Mouse (Mus musculus) liver, embryonic 14.5 days (tissue): ENCODE data around the gene Megf6. TPM values are rescaled to one million over a fixed set of nuclear protein-coding genes. Genes with fewer than 3 reads are reported as not detected.

Source experiments
- ATAC-seq: fragments of 200-750 bp; cut with Nextera tagmentation; 2 replicates; pipeline ENCODE4 v1.8.0; 2017; ENCODE audit warnings: moderate number of reproducible peaks, mild to moderate bottlenecking, moderate library complexity; ENCODE audit not compliant: insufficient read depth
- DNase-seq, 3 experiments: peaks; one replicate each; pipeline ENCODE4 v3.0.0-alpha.2; 2012 to 2013; ENCODE audit warnings: low read depth in 3 of 3, low spot score in 3 of 3
- H3K27ac ChIP-seq: fragments of 300-500 bp; sonication (generic); 2 replicates; pipeline ENCODE4 v1.5.1; 2014; ENCODE audit warnings: moderate library complexity, mild to moderate bottlenecking, control low read depth, inconsistent platforms
- H3K27me3 ChIP-seq: fragments of 300-500 bp; sonication (generic); 2 replicates; pipeline ENCODE4 v1.6.1; 2014; ENCODE audit warnings: mild to moderate bottlenecking, low read length, moderate library complexity; ENCODE audit not compliant: control insufficient read depth, insufficient read depth
- H3K36me3 ChIP-seq: fragments of 300-500 bp; sonication (generic); replicated peaks from 2 replicates; pipeline ENCODE4 v1.6.1; 2014; ENCODE audit warnings: low read depth; ENCODE audit not compliant: control insufficient read depth, insufficient read depth
- H3K4me1 ChIP-seq, 2 experiments: fragments of 200-500 bp in 1 of 2; fragments of 300-500 bp in 1 of 2; sonication (generic) in 1 of 2; replicated peaks; 2 replicates each; pipeline ENCODE4 v1.6.1; 2012 to 2014; ENCODE audit warnings: antibody characterized with exemption in 1 of 2, inconsistent platforms in 1 of 2, low read length in 1 of 2; ENCODE audit not compliant: control insufficient read depth in 2 of 2, insufficient read depth in 2 of 2
- H3K4me2 ChIP-seq: fragments of 300-500 bp; sonication (generic); 2 replicates; pipeline ENCODE4 v1.6.1; 2014; ENCODE audit warnings: low read depth, mild to moderate bottlenecking, control low read depth, moderate library complexity
- H3K4me3 ChIP-seq, 2 experiments: fragments of 200-500 bp in 1 of 2; fragments of 300-500 bp in 1 of 2; sonication (generic) in 1 of 2; 2 replicates each; pipeline ENCODE4 v1.5.1; 2012 to 2014; ENCODE audit warnings: low read depth in 2 of 2, low read length in 2 of 2, mild to moderate bottlenecking in 2 of 2, control low read depth in 1 of 2, inconsistent platforms in 1 of 2, moderate library complexity in 1 of 2; ENCODE audit not compliant: insufficient read depth in 1 of 2
- H3K9ac ChIP-seq: fragments of 300-500 bp; sonication (generic); replicated peaks from 2 replicates; pipeline ENCODE4 v1.6.1; 2014; ENCODE audit warnings: mild to moderate bottlenecking, control low read depth, moderate library complexity
- H3K9me3 ChIP-seq: fragments of 300-500 bp; sonication (generic); 2 replicates; pipeline ENCODE4 v1.6.1; 2016; ENCODE audit warnings: low read length, mixed read lengths; ENCODE audit not compliant: control insufficient read depth
- CTCF ChIP-seq: IDR thresholded peaks from 2 replicates; pipeline ENCODE4 v1.5.1; 2016; ENCODE audit warnings: antibody characterized with exemption, low read depth, control low read depth
- EP300 ChIP-seq: IDR thresholded peaks from 2 replicates; pipeline ENCODE4 v1.6.1; 2016; ENCODE audit warnings: antibody characterized with exemption, low read depth
- WGBS: fragments of 180-500 bp; shearing (Covaris S2); extraction: QIAGEN DNeasy Blood & Tissue Kit; methylation state at CpG from one replicate; pipeline ENCODE4 v1.1.7; 2014; ENCODE audit not compliant: insufficient replicate concordance; 5-methylcytosine and 5-hydroxymethylcytosine counted together
- polyA plus RNA-seq, 2 experiments: library from polyadenylated mRNA; depleted of rRNA in 1 of 2; stranded (reverse) in 1 of 2; unstranded in 1 of 2; fragments of >200 nt; fragmentation: Nextera tagmentation in 1 of 2; extraction: Ambion mirVana in 1 of 2; gene quantifications; 2 replicates each; pipeline versions ENCODE4 v1.2.1 to v1.2.3; 2012 to 2014

The Megf6 gene
- polyA plus RNA-seq, 2 experiments: 0.77 to 1.0 TPM

GRCm38 (mm10) chr4:154293735-154294201, 123.2 kb downstream of the Megf6 start:
- Histone ChIP-seq H3K27ac (no peak overlapping the region), H3K9ac (no peak overlapping the region), H3K27me3 (no peaks in the 10 kb centered on the region), H3K4me2 (no peak overlapping the region), H3K4me1 (peaks cover 0 to 2% of the 10 kb centered on the region in 2 experiments; a peak in 1 of 4 replicates), H3K4me3 (no peak overlapping the region), H3K36me3 (no peaks in the 10 kb centered on the region), H3K9me3 (no peaks in the 10 kb centered on the region)
- peak; percentile 21; the same call in 1 of the 2 replicates for ATAC-seq
- WGBS: 46% methylated on average over 4 of the region's 4 CpGs
- no peak for DNase-seq
- no peak for TF ChIP-seq EP300
- no peak for TF ChIP-seq CTCF

GRCm38 (mm10) chr4:154294262-154294731, 123.8 kb downstream of the Megf6 start:
- no peak for TF ChIP-seq CTCF
- no peak for TF ChIP-seq EP300
- peak in 1 of 3 experiments; percentile 7 for DNase-seq

GRCm38 (mm10) chr4:154297761-154298160, 127.2 kb downstream of the Megf6 start:
- ATAC-seq (0 out of 2 replicates have a peak, but pooled peaks have one; percentile 16), DNase-seq (no peak)
- TF ChIP-seq CTCF (no peak), EP300 (no peak)
- no peak overlapping the region for H3K27ac ChIP-seq
- no peak overlapping the region for H3K9ac ChIP-seq
- H3K36me3 ChIP-seq: no peaks in the 10 kb centered on the region
- 23% methylated on average over 9 of the region's 9 CpGs for WGBS
- H3K4me1 ChIP-seq: peaks cover 0 to 2% of the 10 kb centered on the region in 2 experiments; a peak in 1 of 4 replicates
- H3K9me3 ChIP-seq: no peaks in the 10 kb centered on the region
- H3K4me2 ChIP-seq: no peak overlapping the region
- H3K4me3 ChIP-seq: no peak overlapping the region
- H3K27me3 ChIP-seq: peaks cover 17% of the 10 kb centered on the region

More at GRCm38 (mm10) chr4:154294262-154294731, 123.8 kb downstream of the Megf6 start:
- no peak overlapping the region for H3K27ac ChIP-seq
- H3K27me3 ChIP-seq: peaks cover 1% of the 10 kb centered on the region; the same call in 1 of the 2 replicates
- peak; percentile 54; the same call in 1 of the 2 replicates for ATAC-seq
- peak overlapping the region; percentile 11; the same call in 1 of the 2 replicates for H3K4me2 ChIP-seq
- peaks cover 0 to 2% of the 10 kb centered on the region in 2 experiments; a peak in 1 of 4 replicates for H3K4me1 ChIP-seq
- WGBS: 50% methylated on average over 8 of the region's 8 CpGs
- no peak overlapping the region for H3K4me3 ChIP-seq
- no peak overlapping the region for H3K9ac ChIP-seq
- no peaks in the 10 kb centered on the region for H3K9me3 ChIP-seq
- no peaks in the 10 kb centered on the region for H3K36me3 ChIP-seq

- Histone ChIP-seq H3K4me1 (no peaks in the 10 kb centered on the region), H3K27me3 (peaks cover 17% of the 10 kb centered on the region), H3K27ac (no peak overlapping the region), H3K36me3 (no peaks in the 10 kb centered on the region), H3K9ac (no peak overlapping the region), H3K4me2 (peak overlapping the region; percentile 49), H3K9me3 (no peaks in the 10 kb centered on the region), H3K4me3 (peak overlapping the region; percentile 35 to 41)
- ATAC-seq (peak; percentile 34; the same call in 1 of the 2 replicates), DNase-seq (no peak)
- TF ChIP-seq CTCF (no peak), EP300 (no peak)
- WGBS: 2% methylated on average over 65 of the region's 66 CpGs
These were observed 129.2 kb downstream of the Megf6 start for GRCm38 (mm10) chr4:154299541-154300271.

GRCm38 (mm10) chr4:154301466-154301881, 130.9 kb downstream of the Megf6 start, which contains the start of gene Arhgef16:
TSS of gene Arhgef16 (minus strand) at chr4:154301676.
- Histone ChIP-seq H3K9ac (no peak within 1 kb of the TSS), H3K27me3 (peaks cover 17% of the 10 kb centered on the region), H3K36me3 (no peaks in the 10 kb centered on the region), H3K27ac (no peak within 1 kb of the TSS), H3K4me2 (no peak within 1 kb of the TSS), H3K9me3 (no peaks in the 10 kb centered on the region), H3K4me3 (no peak within 1 kb of the TSS), H3K4me1 (no peaks in the 10 kb centered on the region)
- TF ChIP-seq EP300 (no peak), CTCF (peak; percentile 90)
- DNase-seq (peak in 1 of 3 experiments; percentile 17), ATAC-seq (peak; percentile 30; the same call in 1 of the 2 replicates)
- WGBS: 15% methylated on average over 7 of the region's 7 CpGs
